Mouse (Mus musculus): Measurements from ENCODE around the gene Zfp94. TPM values are rescaled to one million over a fixed set of nuclear protein-coding genes. Genes with fewer than 3 reads are reported as not detected.
A peak's percentile ranks its signal among the peaks of the same experiment; 100 is the strongest.

Zfp94 gene
- total and polyA plus RNA-seq, 3 experiments, result 1.9 to 3.8 (median 2.7) TPM

DNA sequence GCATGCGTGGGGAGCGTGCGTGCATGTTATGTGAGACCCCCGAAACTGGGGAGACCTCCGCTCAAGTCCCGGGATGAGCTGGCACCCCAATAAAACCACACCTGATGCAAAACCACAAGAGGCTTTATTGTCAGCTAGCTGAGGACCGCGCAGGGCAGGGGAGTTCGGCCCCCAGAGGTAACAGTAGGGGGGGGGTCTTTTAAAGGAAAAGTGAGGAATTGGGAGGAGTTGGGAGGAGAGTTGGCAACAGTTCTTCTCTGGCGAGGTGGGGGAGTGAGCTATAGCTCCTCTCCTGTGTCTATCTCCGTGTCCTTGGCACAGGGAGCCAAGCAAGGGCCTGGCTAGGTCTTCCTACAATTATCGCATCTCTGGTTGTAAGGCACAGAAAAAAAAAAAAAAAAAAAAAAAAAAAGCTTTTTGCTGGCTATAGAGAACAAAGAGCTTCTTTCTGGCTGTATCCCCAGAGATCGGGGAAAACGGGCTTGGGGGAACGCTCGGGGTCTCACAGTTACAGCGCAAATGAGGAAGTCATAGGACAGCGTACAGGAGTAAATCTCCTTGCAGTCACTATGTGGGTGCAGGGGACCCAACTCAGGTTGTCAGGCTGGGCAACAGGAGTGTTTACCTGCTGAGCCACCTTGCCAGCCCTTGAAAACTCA is 16.5 kb downstream of the Zfp94 start:
- 6% methylated on average over 18 of the region's 18 CpGs for WGBS
- intact Hi-C loops (cut with DNase I), result loop anchor here (5.0 kb wide), 1 partner anchor 328 kb away; the partner anchor contains the start of gene Vmn1r181
- Histone ChIP-seq H3K79me2 (replicated peaks; ENCODE audit: control insufficient read depth, insufficient read depth, low read length) (no peaks in the 10 kb centered on the region), H3K4me1 (ENCODE audit: control insufficient read depth, insufficient read depth, low read length) (no peaks in the 10 kb centered on the region; the same call in 1 of the 2 replicates), H3K36me3 (ENCODE audit: control insufficient read depth, insufficient read depth, low read length) (no peaks in the 10 kb centered on the region), H3K27ac (no peak overlapping the region), H3K9ac (ENCODE audit: low read depth, low read length) (no peak overlapping the region), H3K4me3 (peak overlapping the region; percentile 76), H3K27me3 (ENCODE audit: control insufficient read depth, insufficient read depth, low read length) (no peaks in the 10 kb centered on the region)
- DNase-seq, result peak in 1 of 2 experiments; percentile 34
- no peak for TF ChIP-seq POLR2A (IDR thresholded peaks at IDR 0.05; ENCODE audit: insufficient read depth, low read depth, low read length)
- no peak for TF ChIP-seq EP300 (IDR thresholded peaks at IDR 0.05; ENCODE audit: insufficient read depth, low read depth, low read length)
- TF ChIP-seq CTCF (IDR thresholded peaks at IDR 0.05), result no peak

DNA sequence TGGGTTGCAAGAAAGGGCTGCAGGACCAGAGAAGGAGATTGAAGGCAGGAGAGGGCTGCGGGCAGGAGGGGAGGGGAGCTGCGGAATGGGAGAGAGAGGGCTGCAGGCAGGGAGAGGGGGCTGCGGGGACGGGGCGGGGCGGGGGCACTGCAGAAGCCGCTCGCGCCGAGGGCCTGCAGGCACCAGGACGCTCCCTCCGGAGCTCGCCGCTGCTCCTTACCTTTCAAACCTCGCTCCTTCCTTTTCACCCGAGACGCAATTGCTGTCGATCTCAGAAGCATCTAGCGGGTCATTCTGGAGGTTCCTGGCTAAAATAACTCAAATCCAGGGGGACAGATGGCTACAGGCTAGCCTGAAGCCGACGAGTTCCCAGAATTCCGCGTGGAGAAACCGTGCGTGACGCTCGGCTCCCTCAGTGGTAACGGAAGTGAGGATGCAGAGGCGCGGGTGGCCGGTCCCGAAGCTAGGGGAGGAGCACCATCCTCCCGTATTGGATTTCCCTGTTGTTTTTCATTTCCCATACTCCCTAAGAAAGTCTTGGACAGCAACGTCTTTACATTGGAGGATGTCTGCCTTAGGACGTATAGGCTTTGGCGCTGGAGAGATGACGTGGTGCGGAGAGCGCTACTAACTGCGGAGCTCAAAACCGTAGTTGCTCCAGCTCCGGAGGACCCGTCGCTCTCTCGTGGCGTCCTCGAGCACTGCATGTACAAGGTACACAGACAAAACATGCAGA is 17.3 kb downstream of the Zfp94 start:
- TF ChIP-seq POLR2A (IDR thresholded peaks at IDR 0.05; ENCODE audit: insufficient read depth, low read depth, low read length) (peak; percentile 65), EP300 (IDR thresholded peaks at IDR 0.05; ENCODE audit: insufficient read depth, low read depth, low read length) (no peak), CTCF (IDR thresholded peaks at IDR 0.05) (peak; percentile 67)
- peak overlapping the region; percentile 76 for H3K4me3 ChIP-seq
- intact Hi-C loops (cut with DNase I), result loop anchor here (5.0 kb wide), 1 partner anchor 327 kb away; the partner anchor contains the start of gene Vmn1r181
- no peaks in the 10 kb centered on the region for H3K36me3 ChIP-seq (ENCODE audit: control insufficient read depth, insufficient read depth, low read length)
- H3K9ac ChIP-seq (ENCODE audit: low read depth, low read length), result peak overlapping the region; percentile 72
- H3K4me1 ChIP-seq (ENCODE audit: control insufficient read depth, insufficient read depth, low read length), result no peaks in the 10 kb centered on the region; the same call in 1 of the 2 replicates
- DNase-seq, result peak; percentile 76 to 79
- H3K27me3 ChIP-seq (ENCODE audit: control insufficient read depth, insufficient read depth, low read length), result no peaks in the 10 kb centered on the region
- WGBS, result under 1% methylated on average over 41 of the region's 47 CpGs
- H3K79me2 ChIP-seq (replicated peaks; ENCODE audit: control insufficient read depth, insufficient read depth, low read length), result no peaks in the 10 kb centered on the region
- peak overlapping the region; percentile 47 for H3K27ac ChIP-seq

- 6% methylated on average over 11 of the region's 12 CpGs for WGBS
- H3K9ac ChIP-seq (ENCODE audit: low read depth, low read length), result peak overlapping the region; percentile 72
- H3K36me3 ChIP-seq (ENCODE audit: control insufficient read depth, insufficient read depth, low read length), result no peaks in the 10 kb centered on the region
- H3K27me3 ChIP-seq (ENCODE audit: control insufficient read depth, insufficient read depth, low read length), result no peaks in the 10 kb centered on the region
- intact Hi-C loops (cut with DNase I), result loop anchor here (5.0 kb wide), 1 partner anchor 326 kb away; the partner anchor contains the start of gene Vmn1r181
- peak overlapping the region; percentile 47 for H3K27ac ChIP-seq
- DNase-seq, result no peak
- peak overlapping the region; percentile 76 for H3K4me3 ChIP-seq
- no peak for TF ChIP-seq EP300 (IDR thresholded peaks at IDR 0.05; ENCODE audit: insufficient read depth, low read depth, low read length)
- TF ChIP-seq POLR2A (IDR thresholded peaks at IDR 0.05; ENCODE audit: insufficient read depth, low read depth, low read length), result no peak
- TF ChIP-seq CTCF (IDR thresholded peaks at IDR 0.05), result no peak
- H3K4me1 ChIP-seq (ENCODE audit: control insufficient read depth, insufficient read depth, low read length), result no peaks in the 10 kb centered on the region; the same call in 1 of the 2 replicates
- no peaks in the 10 kb centered on the region for H3K79me2 ChIP-seq (replicated peaks; ENCODE audit: control insufficient read depth, insufficient read depth, low read length)
These were observed 17.9 kb downstream of the Zfp94 start for GRCm38 (mm10) chr7:24298635-24298972.

DNA sequence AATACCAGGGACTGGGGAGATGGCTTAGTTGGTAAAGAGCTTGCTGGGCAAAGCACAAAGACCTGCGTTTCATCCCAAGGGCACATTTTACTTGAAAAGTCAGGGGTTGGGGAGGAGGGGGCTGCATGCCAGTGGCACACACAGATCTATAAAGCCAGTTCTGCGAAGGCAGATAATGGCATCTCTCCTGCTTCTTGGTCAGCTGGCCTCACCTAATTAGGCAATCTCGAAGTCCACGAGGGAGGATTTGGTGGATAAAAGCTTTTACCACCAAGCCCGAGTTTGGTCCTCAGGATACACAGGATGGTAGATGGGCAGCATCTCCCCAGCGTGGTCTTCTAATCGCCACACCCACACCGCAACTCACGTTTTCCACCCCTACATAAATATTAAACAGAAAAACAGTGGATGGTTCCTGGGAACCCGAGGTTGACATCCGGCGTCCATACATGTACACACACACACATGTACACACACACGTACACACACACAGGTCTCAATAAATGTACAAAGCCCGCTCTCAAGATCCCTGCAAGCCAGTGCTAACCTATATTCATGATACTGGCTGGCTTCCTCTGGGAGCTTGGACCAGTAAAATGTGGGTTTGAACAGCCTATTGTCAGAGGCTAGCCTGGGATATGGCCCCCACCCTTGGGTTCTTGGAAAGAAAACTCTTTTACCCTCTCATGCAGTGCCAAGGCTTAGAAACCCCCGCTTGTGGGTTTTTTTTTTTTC is 18.9 kb downstream of the Zfp94 start:
- intact Hi-C loops (cut with DNase I), result loop anchor here (5.0 kb wide), 1 partner anchor 325 kb away; the partner anchor contains the start of gene Vmn1r181
- H3K4me3 ChIP-seq, result no peak overlapping the region
- no peaks in the 10 kb centered on the region for H3K79me2 ChIP-seq (replicated peaks; ENCODE audit: control insufficient read depth, insufficient read depth, low read length)
- H3K36me3 ChIP-seq (ENCODE audit: control insufficient read depth, insufficient read depth, low read length), result no peaks in the 10 kb centered on the region
- H3K4me1 ChIP-seq (ENCODE audit: control insufficient read depth, insufficient read depth, low read length), result no peaks in the 10 kb centered on the region; the same call in 1 of the 2 replicates
- H3K27ac ChIP-seq, result no peak overlapping the region
- H3K27me3 ChIP-seq (ENCODE audit: control insufficient read depth, insufficient read depth, low read length), result no peaks in the 10 kb centered on the region
- TF ChIP-seq EP300 (IDR thresholded peaks at IDR 0.05; ENCODE audit: insufficient read depth, low read depth, low read length) (no peak), POLR2A (IDR thresholded peaks at IDR 0.05; ENCODE audit: insufficient read depth, low read depth, low read length) (no peak), CTCF (IDR thresholded peaks at IDR 0.05) (no peak)
- H3K9ac ChIP-seq (ENCODE audit: low read depth, low read length), result no peak overlapping the region
- WGBS, result 94% methylated on average over 15 of the region's 15 CpGs
- no peak for DNase-seq

DNA sequence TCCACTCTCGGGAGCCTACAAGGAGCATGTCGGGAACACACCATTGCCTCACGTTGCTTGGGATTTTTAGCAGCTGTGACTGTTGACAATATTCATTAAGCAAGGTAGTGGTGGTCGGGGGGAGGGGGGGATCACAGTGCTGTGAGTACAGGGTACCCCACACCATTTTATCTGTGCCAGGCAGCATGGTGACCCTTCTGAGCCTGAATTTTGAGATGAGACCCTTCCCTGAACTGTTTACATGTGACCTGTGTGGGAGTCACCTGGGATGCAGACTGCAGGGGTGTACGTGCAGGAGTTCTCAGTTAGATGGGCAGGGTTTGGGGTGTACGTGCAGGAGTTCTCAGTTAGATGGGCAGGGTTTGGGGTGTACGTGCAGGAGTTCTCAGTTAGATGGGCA is 20.1 kb downstream of the Zfp94 start:
- Histone ChIP-seq H3K9ac (ENCODE audit: low read depth, low read length) (no peak overlapping the region), H3K27me3 (ENCODE audit: control insufficient read depth, insufficient read depth, low read length) (no peaks in the 10 kb centered on the region), H3K4me1 (ENCODE audit: control insufficient read depth, insufficient read depth, low read length) (no peaks in the 10 kb centered on the region; the same call in 1 of the 2 replicates), H3K79me2 (replicated peaks; ENCODE audit: control insufficient read depth, insufficient read depth, low read length) (no peaks in the 10 kb centered on the region), H3K4me3 (no peak overlapping the region), H3K27ac (no peak overlapping the region), H3K36me3 (ENCODE audit: control insufficient read depth, insufficient read depth, low read length) (no peaks in the 10 kb centered on the region)
- TF ChIP-seq EP300 (IDR thresholded peaks at IDR 0.05; ENCODE audit: insufficient read depth, low read depth, low read length), result no peak
- no peak for TF ChIP-seq CTCF (IDR thresholded peaks at IDR 0.05)
- no peak for TF ChIP-seq POLR2A (IDR thresholded peaks at IDR 0.05; ENCODE audit: insufficient read depth, low read depth, low read length)
- WGBS, result 95% methylated on average over 7 of the region's 7 CpGs
- DNase-seq, result no peak
- intact Hi-C loops (cut with DNase I), result loop anchor here (5.0 kb wide), 1 partner anchor 324 kb away; the partner anchor contains the start of gene Vmn1r181

All from heart, adult 2 months (tissue).